Mouse (Mus musculus) natural killer cell, adult 2 months (primary cell): ENCODE measurements around the gene Atf6b.

ENCODE experiments used
- DNase-seq, 2 experiments: peaks; one replicate each; pipeline ENCODE4 v3.0.0; 2022; ENCODE audit warnings: low spot score in 2 of 2

Atf6b gene

GRCm38 (mm10) chr17:34692906-34693305, 46.0 kb downstream of the Atf6b start:
- no peak for DNase-seq

GRCm38 (mm10) chr17:34699575-34700408, 52.8 kb downstream of the Atf6b start:
- DNase-seq = no peak

DNA sequence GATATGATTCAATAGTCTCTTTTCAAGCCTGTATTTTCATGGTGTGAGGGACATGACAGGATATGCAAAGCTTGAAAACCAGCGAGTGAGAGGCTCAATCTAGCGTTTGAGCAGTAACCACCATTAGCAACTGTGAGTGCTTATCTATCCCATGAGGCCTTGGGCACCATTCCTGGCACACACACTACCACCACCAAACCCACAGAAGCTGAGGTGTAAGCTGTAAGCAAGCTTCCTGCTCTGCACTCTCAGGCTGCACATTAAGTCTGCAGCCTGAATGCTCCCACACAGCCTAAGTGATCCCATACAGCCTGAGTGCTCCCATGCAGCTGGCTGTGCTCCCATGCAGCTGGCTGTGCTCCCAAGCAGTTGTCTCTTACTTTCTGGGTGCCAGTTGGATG, 53.7 kb downstream of the Atf6b start:
- no peak for DNase-seq
